Mouse (Mus musculus) lung, postnatal 0 days (tissue): ENCODE measurements around the gene Fars2.

Experiments
- CTCF ChIP-seq: IDR thresholded peaks from 2 replicates; pipeline ENCODE4 v1.5.1; 2016; ENCODE audit warnings: antibody characterized with exemption, mild to moderate bottlenecking
- EP300 ChIP-seq: IDR thresholded peaks from 2 replicates; pipeline ENCODE4 v1.6.1; 2016; ENCODE audit warnings: antibody characterized with exemption, mild to moderate bottlenecking, control low read depth

GRCm38 (mm10) chr13:36722309-36722708, 605.1 kb downstream of the Fars2 start:
- TF ChIP-seq CTCF (no peak), EP300 (no peak)
